Mouse (Mus musculus) hematopoietic stem cell, adult 5-6 weeks (primary cell): ENCODE measurements around the gene Col9a2. TPM values are rescaled to one million over a fixed set of nuclear protein-coding genes. Genes with fewer than 3 reads are reported as not detected.

Source experiments
- ATAC-seq, 2 experiments: fragments of 125-278 bp in 1 of 2; replicated peaks in 1 of 2; 2 replicates each; pipeline ENCODE4 v1.8.0; 2016 to 2017; ENCODE audit warnings: inconsistent platforms in 2 of 2, mild to moderate bottlenecking in 2 of 2, moderate number of reproducible peaks in 2 of 2, low read depth in 1 of 2, moderate TSS enrichment in 1 of 2; ENCODE audit not compliant: low FRiP score in 2 of 2, poor library complexity in 2 of 2, severe bottlenecking in 2 of 2, insufficient read depth in 1 of 2, low TSS enrichment in 1 of 2
- total RNA-seq: library from RNA; stranded (forward); fragments of 172-1452, 232-1000 nt; gene quantifications from 2 replicates; pipeline ENCODE4 v1.2.3, GENCODE M21; 2017

The Col9a2 gene
- total RNA-seq, 1 experiment from 2014 or later: not detected

DNA sequence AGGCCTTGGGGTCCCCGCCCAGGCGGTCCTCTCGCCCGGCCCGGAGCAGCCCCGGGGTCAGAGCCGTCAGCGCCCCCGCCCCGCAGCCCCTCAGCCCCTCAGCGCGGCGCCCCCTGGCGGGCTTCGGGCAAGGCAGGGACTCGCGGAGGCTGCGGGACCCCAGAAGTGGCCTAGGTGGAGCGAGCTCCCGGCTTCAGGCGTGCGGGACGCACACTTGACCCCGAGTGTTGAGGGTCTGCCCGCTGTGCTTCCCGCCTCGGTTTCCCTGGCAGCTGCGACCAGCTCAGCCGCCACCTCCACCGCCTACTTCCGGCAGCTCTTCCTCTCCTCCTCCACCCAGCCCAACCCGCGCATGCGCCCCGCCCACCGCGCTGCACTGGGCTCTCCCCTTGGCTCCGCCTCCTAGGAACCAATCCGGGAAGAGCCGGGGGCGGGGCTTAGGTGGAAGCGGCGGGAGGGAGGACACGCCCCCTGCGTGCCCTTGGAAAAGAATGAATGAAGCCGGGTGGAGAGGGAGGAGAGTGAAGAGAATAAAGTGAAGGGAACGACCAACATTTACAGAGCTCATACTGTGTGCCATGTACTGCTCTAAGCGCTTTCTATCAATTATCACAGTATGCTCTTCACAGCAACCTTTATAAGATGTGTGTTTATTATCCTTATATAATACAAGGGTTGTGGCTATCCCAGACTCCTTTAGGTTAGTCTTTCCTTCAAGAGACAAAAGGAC is 22.1 kb upstream of the Col9a2 start, which contains the start of gene Smap2:
Gene Smap2, minus strand, starts transcription at position 320 of the 730 bp plus-strand sequence.
- peak; percentile 72 to 89 for ATAC-seq

DNA sequence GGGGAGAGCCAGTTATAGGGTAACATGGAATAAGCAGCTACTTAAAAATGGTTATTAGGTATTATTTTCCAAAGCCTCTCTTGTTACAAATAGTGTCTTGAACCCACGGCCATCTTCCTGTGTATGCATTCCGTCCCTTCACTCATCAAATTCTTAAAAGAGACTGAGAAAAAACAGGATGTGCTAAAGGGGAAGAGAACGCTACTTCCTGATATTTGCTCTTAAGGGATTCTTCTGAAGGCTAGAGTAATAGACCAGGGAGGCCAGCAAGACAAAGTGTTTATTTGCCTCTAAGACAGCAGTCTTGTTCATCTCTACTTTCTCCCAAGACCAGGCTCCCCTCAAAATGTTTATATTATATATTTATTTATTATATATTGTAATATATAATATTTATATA is 20.9 kb upstream of the Col9a2 start:
- ATAC-seq: no peak

DNA sequence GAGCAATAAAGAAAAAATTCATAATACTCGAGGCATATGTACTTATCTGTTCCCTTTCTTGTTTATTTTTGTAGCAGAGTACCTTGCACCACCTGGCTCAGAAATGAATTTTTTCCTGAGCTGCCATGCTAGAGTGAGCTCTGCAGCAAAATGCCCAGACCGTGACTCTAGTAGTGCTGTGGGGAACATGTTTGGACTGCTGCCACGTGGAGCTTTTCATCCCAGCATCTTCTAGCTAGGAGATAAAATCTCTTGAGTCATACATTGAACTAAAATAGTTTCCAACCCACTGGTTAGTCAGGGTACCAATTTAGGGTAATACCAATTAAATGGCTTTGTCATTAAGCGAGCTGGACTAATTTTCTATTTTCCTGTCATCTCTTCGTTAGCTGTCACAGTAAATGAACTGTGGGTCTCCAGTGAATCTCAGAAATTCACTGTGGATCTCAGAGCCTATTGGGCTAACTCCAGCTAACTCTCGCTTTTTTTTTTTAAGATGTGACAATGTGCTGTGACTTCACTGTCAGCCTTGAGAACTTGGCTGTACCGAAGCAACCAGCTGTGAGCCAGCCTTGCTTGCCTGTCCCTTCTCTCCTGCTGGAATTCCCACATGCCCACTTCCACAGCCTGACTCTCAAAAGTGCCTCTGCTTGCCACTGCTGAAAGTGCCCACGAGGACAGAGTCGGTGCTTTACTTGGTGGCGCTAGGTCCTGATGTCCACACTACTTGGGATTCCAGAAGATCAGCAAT is 19.0 kb upstream of the Col9a2 start:
- ATAC-seq: no peak

DNA sequence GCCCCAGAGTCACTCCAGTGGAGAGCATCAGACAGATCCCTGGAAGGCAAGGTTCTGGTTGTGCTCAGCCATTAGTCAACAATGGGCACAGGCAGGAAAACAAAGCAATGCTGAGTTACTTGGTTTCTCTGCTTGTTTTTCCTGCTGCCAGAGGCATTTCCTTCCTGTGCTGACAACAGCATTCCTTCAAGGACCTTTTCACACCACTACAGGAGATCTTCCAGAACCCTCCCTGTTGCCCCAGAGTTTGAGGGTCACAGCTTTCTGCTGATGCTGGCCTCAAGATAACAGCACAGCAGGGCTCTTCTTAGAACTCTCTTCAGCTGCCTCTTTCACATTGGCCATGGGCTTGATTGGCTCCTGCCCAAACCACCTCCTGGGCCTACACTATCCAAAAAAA is 17.3 kb upstream of the Col9a2 start:
- ATAC-seq: no peak

DNA sequence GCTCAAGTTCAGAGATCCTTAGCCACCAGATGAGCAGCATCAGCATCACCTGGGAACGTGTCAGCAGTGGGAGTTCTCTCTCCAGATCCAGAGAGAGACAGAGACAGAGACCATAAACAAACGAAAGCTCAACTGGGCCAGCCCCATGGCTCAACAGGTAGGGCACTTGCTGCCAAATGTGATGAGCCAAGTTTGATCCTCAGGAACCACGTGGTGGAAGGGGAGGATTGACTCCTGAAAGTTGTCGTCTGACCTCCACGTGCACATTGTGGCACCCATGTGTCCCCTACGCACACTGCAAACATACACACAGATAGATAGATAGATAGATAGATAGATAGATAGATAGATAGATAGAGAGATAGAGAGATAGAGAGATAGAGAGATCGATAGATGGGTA is 15.7 kb upstream of the Col9a2 start:
- ATAC-seq: no peak

DNA sequence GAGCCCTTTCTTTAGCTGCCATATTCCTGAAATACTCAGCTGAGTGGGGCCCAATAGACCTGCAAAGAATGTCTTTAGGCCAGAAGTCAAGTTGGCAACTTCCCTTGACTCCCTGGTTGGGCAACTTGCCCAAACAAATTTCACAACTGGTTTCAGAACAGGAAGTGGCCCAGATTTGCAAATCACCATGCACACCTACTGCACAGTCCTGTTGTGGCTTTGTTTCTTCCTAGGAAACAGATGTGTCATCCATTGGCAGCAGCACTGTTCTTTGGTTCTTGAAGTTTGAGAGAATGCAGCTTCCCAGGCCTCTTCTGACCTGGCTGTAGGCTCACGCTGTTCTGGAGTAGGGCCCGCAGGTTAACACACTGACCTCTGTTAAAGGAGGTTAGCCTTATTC is 15.2 kb upstream of the Col9a2 start:
- peak; percentile 90 to 91 for ATAC-seq

DNA sequence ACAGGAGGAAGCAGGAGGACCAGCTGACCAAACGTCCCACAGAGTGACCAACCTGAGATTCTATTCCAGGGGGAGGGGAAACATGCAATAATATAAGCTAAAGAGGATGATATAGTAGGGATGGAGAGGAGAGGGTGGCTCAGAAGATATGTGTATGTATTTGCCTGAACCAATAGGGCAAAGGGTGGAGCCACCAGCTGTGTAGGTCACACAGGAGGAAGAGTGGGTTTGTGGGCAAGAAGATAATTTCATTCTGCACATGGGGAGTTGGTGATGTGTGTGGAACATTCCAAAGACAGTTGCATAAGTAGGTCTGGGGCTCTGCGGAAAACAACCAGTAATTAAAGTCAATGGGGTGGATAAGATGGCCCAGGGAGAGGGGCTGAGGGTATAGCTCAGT is 13.5 kb upstream of the Col9a2 start:
- no peak for ATAC-seq

DNA sequence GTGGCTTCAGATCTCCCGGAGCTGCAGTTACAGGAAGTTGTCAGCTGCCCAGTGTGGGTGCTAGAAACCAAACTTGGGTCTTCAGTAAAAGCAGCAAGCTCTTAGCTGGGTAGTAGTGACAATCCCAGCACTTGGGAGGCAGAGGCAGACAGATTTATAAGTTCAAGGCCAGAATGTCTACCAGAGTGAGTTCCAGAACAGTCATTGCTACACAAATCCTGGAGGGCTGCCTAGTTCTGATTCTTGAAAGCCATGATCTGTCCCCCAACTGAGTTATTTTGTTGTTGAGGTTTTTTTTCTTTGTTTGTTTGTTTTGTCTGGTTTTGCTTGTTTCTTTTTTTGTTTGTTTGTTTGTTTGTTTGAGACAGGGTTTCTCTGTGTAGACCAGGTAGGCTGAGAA is 11.0 kb upstream of the Col9a2 start:
- ATAC-seq: no peak

DNA sequence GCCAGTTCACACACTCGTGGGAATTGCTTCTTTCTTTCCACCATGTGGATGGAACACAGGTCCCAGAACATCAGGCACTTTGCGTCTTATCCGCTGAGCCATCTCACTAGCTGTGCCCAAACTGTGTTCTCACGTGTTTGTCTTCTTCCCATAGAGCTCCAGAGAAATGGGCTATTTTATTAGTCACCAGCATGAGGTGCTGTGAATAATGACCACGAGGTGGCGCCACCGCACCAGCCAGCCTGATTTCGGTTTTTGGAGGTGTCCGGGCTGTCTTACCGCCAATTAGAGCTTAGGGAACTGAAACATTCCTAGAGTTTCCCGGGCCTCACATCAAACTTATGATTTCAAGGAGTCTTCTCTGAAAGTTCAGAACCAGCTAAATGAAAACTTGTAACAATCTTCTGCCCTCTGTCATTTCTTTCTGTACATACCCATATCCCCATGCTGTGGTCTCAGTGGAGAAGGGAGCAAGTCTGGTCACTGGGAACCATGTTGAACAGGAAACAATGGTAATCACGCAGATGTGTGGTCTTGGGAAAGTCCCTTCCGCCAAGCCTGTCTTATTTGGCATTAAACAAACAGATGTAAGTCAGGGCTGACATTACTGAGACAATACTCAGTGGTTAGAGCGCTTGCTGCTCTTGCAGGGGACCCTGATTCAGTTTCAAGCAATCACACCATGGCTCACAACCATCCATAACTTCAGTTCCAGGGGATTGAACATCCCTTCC is 10.4 kb upstream of the Col9a2 start:
- 0 out of 4 replicates have a peak, but pooled peaks of 1 of the 2 experiments have one; percentile 16 for ATAC-seq

DNA sequence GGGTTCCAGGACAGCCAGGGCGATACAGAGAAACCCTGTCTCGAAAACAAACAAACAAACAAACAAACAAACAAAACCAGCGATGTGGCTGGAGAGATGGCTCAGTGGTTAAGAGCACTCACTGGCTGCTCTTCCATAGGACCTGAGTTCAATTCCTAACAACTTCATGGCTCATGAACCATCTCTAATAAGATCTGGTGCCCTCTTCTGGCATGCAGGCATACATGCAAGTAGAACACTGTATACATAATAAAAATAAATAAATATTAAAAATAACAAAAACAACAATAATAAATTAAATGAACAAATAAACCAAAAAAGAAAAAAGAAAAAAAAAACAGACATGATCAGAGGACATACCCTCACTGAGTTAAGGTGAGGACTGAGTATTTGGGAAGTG is 9.6 kb upstream of the Col9a2 start:
- no peak for ATAC-seq

DNA sequence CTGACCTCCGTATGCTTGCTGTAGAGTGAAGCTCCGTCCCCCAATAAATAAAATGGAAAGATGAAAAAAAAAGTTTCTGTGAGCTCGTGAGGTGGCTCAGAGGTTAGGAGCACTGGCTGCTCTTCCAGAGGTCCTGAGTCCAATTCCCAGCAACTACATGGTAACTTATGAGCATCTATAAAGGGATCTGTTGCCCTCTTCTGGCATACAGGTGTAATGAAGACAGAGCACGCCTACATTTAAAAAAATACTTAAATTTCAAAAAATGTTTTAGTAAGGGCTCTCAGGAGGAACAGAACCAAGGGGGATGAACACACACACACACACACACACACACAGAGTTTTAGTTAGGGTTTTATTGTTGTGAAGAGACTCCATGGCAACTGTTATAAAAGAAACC is 7.7 kb upstream of the Col9a2 start:
- no peak for ATAC-seq

DNA sequence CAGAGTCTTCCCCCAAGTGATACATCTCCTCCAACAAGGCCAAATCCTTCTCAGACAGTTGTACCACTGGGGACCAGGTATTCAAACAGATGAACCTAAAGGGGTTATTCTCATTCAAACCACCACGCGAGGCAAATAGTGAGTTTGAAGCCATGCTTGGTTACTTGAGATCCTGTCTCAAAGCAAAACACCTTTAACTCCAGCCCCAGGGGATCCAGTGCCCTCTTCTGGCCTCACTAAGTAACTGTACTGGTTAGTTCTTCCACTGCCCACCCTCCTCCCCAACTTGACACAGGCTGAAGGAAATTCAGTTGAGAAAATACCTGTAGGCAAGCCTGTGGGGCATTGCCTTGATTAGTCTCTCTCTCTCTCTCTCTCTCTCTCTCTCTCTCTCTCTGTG is 6.2 kb upstream of the Col9a2 start:
- peak; percentile 44 to 52; a peak in 1 of 4 replicates for ATAC-seq

DNA sequence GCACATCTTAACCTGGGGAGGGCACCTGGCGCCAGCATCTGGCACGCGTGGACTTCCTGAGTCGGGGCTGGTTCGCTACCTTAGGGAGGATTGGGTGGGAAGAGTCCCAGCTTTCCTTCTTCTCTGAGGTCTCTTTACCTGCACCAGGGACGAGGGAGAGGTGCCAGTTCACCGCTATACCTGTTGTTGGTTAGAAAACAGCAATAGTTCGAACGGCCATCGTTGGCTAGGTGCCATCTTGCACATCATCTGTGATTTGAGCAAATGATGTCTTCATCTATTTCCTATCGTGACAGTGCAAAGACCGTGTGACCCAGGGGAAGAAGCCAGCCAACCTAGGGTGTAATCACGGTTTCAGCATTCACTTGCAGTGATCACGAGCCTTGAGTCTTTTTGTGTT is 1.1 kb downstream of the Col9a2 start:
- peak in 1 of 2 experiments; percentile 5; a peak in 1 of 4 replicates for ATAC-seq

DNA sequence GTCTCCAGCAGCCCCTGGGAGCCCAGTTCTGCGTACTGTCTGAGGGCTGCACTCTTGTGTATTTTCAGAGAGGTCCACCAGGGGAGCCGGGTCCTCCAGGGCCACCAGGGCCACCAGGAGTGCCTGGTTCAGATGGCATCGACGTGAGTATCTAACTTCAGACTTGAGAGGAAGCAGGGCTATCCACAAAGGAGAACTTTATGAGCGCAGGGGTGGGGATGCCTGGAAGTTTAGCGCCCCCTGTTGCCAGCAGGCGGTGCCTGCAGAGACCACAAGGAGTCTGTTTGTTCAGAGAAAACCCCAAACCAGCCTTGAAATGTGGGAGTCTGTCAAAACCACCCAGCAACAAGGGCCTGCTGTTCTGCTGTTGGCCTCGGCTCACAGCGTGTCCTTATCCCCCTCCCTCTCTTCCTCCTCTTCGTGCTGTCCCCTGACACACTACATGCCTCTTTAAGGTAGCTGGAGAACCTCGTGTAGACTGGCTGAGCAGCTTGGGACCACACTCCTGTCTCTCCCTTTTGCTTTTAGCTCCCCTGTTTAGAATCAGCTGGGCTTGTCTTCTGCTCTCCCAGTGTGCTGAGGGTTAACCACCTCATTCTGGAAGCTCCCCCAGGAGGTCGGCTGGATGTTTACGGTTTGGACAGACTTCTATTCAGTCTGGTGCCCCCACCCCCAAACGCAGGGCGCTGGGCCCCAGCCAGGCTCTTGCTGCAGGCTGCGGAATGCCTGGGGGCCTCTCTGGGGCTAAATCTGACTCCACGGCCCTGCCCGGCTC is 1.9 kb downstream of the Col9a2 start:
- peak; percentile 82 to 86 for ATAC-seq

DNA sequence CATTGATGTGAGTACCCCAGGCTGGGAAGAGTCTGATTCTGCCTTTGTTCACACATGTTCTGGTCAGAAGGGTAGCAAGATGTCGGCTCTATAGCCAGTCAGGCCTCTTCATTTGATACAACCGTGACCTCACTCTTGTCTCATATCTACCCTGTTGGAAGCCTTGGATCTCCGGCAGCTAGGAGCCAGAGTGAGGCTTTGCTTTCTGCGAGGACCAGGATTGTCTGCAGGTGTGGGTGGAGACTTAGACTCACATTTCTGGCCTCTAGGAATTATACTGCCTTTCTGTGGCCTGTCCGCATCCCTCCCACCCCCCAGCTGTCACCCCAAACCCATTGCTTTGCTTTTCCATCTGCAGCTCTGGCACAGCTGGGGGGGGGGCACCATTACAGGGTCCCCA is 3.3 kb downstream of the Col9a2 start:
- ATAC-seq: no peak

DNA sequence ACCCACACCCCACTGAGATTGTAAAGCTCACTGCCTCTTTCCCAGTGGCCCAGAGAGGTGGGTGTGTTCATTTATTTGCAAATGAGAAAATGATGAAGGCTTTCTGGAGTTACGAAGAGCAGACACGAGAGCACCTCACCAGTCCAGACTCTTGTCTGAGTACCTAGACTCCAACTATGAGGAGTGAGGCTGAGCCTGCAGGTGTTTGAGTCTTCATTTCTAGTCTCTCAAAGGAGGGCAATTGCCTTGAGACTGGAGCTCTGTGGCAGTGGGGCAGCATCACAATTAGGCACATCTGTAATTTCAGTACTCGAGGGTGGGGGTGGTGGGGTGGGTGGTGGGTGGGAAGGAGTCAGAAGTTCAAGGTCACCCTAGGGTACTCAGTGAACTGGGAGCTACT is 3.8 kb downstream of the Col9a2 start:
- ATAC-seq: no peak

DNA sequence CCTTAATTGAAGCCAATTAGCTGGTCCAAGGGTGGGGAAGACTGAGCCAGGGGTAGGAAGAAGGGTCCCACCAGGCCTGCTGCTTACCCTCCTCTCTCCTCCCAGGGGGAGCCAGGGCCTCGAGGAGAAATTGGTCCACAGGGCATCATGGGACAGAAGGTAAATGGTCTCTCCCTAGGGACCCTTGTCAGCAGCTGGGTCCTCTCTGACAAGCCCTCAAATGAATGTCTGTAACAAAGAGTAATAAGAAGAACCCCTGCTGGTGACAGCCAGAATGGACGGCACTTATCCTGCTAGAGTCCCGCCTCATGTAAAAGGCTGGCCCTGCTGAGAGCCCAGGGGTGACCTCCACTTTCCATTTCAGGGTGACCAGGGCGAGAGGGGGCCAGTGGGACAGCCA is 12.7 kb downstream of the Col9a2 start:
- ATAC-seq: no peak
